Mouse (Mus musculus) embryonic facial prominence, embryonic 14.5 days (tissue): ENCODE data around the gene Lmbr1l. TPM values are rescaled to one million over a fixed set of nuclear protein-coding genes. Genes with fewer than 3 reads are reported as not detected.

Experiments used
- ATAC-seq: fragments of 200-750 bp; cut with Nextera tagmentation; 2 replicates; pipeline ENCODE4 v1.8.0; 2017; ENCODE audit warnings: low read depth, moderate number of reproducible peaks, moderate TSS enrichment
- DNase-seq: peaks from one replicate; pipeline ENCODE4 v3.0.0-alpha.2; 2015; ENCODE audit warnings: low spot score
- H3K27ac ChIP-seq: fragments of 300-500 bp; sonication (generic); replicated peaks from 2 replicates; pipeline ENCODE4 v1.5.1; 2014; ENCODE audit warnings: low read depth, mild to moderate bottlenecking, low read length, moderate library complexity
- H3K27me3 ChIP-seq: fragments of 300-500 bp; sonication (generic); replicated peaks from 2 replicates; pipeline ENCODE4 v1.6.1; 2014; ENCODE audit warnings: low read length; ENCODE audit not compliant: control insufficient read depth, insufficient read depth
- H3K36me3 ChIP-seq: fragments of 300-500 bp; sonication (generic); 2 replicates; pipeline ENCODE4 v1.6.1; 2014; ENCODE audit warnings: low read length, mixed read lengths; ENCODE audit not compliant: control insufficient read depth, insufficient read depth
- H3K4me1 ChIP-seq: fragments of 300-500 bp; sonication (generic); 2 replicates; pipeline ENCODE4 v1.6.1; 2014; ENCODE audit warnings: antibody characterized with exemption, low read length; ENCODE audit not compliant: control insufficient read depth, insufficient read depth
- H3K4me2 ChIP-seq: fragments of 300-500 bp; sonication (generic); 2 replicates; pipeline ENCODE4 v1.6.1; 2014; ENCODE audit warnings: low read depth, mild to moderate bottlenecking, low read length, moderate library complexity, mixed read lengths
- H3K4me3 ChIP-seq: fragments of 300-500 bp; sonication (generic); 2 replicates; pipeline ENCODE4 v1.5.1; 2014; ENCODE audit warnings: low read depth, mild to moderate bottlenecking, low read length
- H3K9ac ChIP-seq: fragments of 300-500 bp; sonication (generic); 2 replicates; pipeline ENCODE4 v1.6.1; 2014; ENCODE audit warnings: low read depth, mild to moderate bottlenecking, low read length, moderate library complexity, mixed read lengths
- H3K9me3 ChIP-seq: fragments of 300-500 bp; sonication (generic); 2 replicates; pipeline ENCODE4 v1.6.1; 2016; ENCODE audit warnings: low read length; ENCODE audit not compliant: control insufficient read depth
- WGBS: fragments of 180-500 bp; shearing (Covaris S2); extraction: QIAGEN DNeasy Blood & Tissue Kit; methylation state at CpG from one replicate; pipeline ENCODE4 v1.1.7; 2014; 5-methylcytosine and 5-hydroxymethylcytosine counted together
- polyA plus RNA-seq: library from polyadenylated mRNA; unstranded; fragments of >200 nt; fragmentation: Nextera tagmentation; extraction: Ambion mirVana; gene quantifications from 2 replicates; pipeline ENCODE4 v1.2.1, GENCODE M21; 2014

The Lmbr1l gene
- polyA plus RNA-seq, 1 experiment from 2014 or later: 3.9 TPM

- no peaks in the 10 kb centered on the region for H3K4me1 ChIP-seq
- H3K36me3 ChIP-seq: no peaks in the 10 kb centered on the region
- peak overlapping the region; percentile 50 for H3K27ac ChIP-seq
- no peak overlapping the region for H3K4me3 ChIP-seq
- ATAC-seq: no peak
- no peak overlapping the region for H3K9ac ChIP-seq
- peaks cover 17% of the 10 kb centered on the region for H3K27me3 ChIP-seq
- no peak for DNase-seq
- H3K9me3 ChIP-seq: no peaks in the 10 kb centered on the region
- WGBS: 76% methylated on average over 7 of the region's 7 CpGs
- no peak overlapping the region for H3K4me2 ChIP-seq
Observed at GRCm38 (mm10) chr15:98887526-98887925, 30.5 kb downstream of the Lmbr1l start.

- Histone ChIP-seq H3K9ac (no peak overlapping the region), H3K4me3 (no peak overlapping the region), H3K27ac (peak overlapping the region; percentile 50; the same call in 1 of the 2 replicates), H3K4me1 (no peaks in the 10 kb centered on the region), H3K27me3 (peaks cover 11% of the 10 kb centered on the region), H3K4me2 (no peak overlapping the region), H3K9me3 (no peaks in the 10 kb centered on the region), H3K36me3 (no peaks in the 10 kb centered on the region)
- 54% methylated on average over 8 of the region's 8 CpGs for WGBS
- ATAC-seq: peak; percentile 70; the same call in 1 of the 2 replicates
- peak; percentile 61 for DNase-seq
Observed at GRCm38 (mm10) chr15:98886667-98887387, 31.2 kb downstream of the Lmbr1l start.

GRCm38 (mm10) chr15:98884106-98884505 lies 33.9 kb downstream of the Lmbr1l start:
- no peaks in the 10 kb centered on the region for H3K9me3 ChIP-seq
- H3K9ac ChIP-seq: no peak overlapping the region
- no peak overlapping the region for H3K4me2 ChIP-seq
- 75% methylated on average over 1 of the region's 1 CpGs for WGBS
- no peaks in the 10 kb centered on the region for H3K27me3 ChIP-seq
- no peak for ATAC-seq
- H3K4me1 ChIP-seq: peaks cover 8% of the 10 kb centered on the region; the same call in 1 of the 2 replicates
- H3K36me3 ChIP-seq: no peaks in the 10 kb centered on the region
- no peak overlapping the region for H3K27ac ChIP-seq
- no peak overlapping the region for H3K4me3 ChIP-seq
- DNase-seq: no peak

- H3K36me3 ChIP-seq: no peaks in the 10 kb centered on the region
- H3K4me2 ChIP-seq: no peak overlapping the region
- peaks cover 8% of the 10 kb centered on the region; the same call in 1 of the 2 replicates for H3K4me1 ChIP-seq
- ATAC-seq (no peak), DNase-seq (no peak)
- H3K27ac ChIP-seq: no peak overlapping the region
- no peak overlapping the region for H3K9ac ChIP-seq
- H3K27me3 ChIP-seq: no peaks in the 10 kb centered on the region
- no peaks in the 10 kb centered on the region for H3K9me3 ChIP-seq
- no peak overlapping the region for H3K4me3 ChIP-seq
Observed at GRCm38 (mm10) chr15:98883661-98884060, 34.4 kb downstream of the Lmbr1l start.

GRCm38 (mm10) chr15:98881656-98882008 lies 36.4 kb downstream of the Lmbr1l start:
- no peaks in the 10 kb centered on the region for H3K36me3 ChIP-seq
- peak overlapping the region; percentile 67 for H3K4me3 ChIP-seq
- H3K4me2 ChIP-seq: peak overlapping the region; percentile 72; the same call in 1 of the 2 replicates
- H3K27ac ChIP-seq: peak overlapping the region; percentile 84
- no peaks in the 10 kb centered on the region for H3K9me3 ChIP-seq
- no peaks in the 10 kb centered on the region for H3K27me3 ChIP-seq
- WGBS: 6% methylated on average over 5 of the region's 5 CpGs
- peaks cover 8% of the 10 kb centered on the region; the same call in 1 of the 2 replicates for H3K4me1 ChIP-seq
- ATAC-seq: peak; percentile 8; the same call in 1 of the 2 replicates
- no peak for DNase-seq
- no peak overlapping the region; the same call in none of the 2 replicates for H3K9ac ChIP-seq

- 0% methylated on average over 44 of the region's 48 CpGs for WGBS
- Histone ChIP-seq H3K4me3 (peak overlapping the region; percentile 67), H3K27ac (peak overlapping the region; percentile 84), H3K4me1 (peaks cover 8% of the 10 kb centered on the region; the same call in 1 of the 2 replicates), H3K36me3 (no peaks in the 10 kb centered on the region), H3K9me3 (no peaks in the 10 kb centered on the region), H3K9ac (peak overlapping the region; percentile 68), H3K4me2 (peak overlapping the region; percentile 72), H3K27me3 (no peaks in the 10 kb centered on the region)
- ATAC-seq: peak; percentile 96
- DNase-seq: peak; percentile 99
Observed at GRCm38 (mm10) chr15:98880978-98881655, 36.9 kb downstream of the Lmbr1l start.

- H3K36me3 ChIP-seq: no peaks in the 10 kb centered on the region
- H3K9me3 ChIP-seq: no peaks in the 10 kb centered on the region
- H3K4me3 ChIP-seq: no peak overlapping the region
- H3K4me1 ChIP-seq: peaks cover 8% of the 10 kb centered on the region; the same call in 1 of the 2 replicates
- WGBS: 16% methylated on average over 3 of the region's 3 CpGs
- no peaks in the 10 kb centered on the region for H3K27me3 ChIP-seq
- H3K27ac ChIP-seq: no peak overlapping the region
- ATAC-seq (no peak), DNase-seq (peak; percentile 89)
- H3K9ac ChIP-seq: no peak overlapping the region
- H3K4me2 ChIP-seq: no peak overlapping the region
Observed at GRCm38 (mm10) chr15:98877331-98877730, 40.7 kb downstream of the Lmbr1l start.

GRCm38 (mm10) chr15:98871916-98872888 lies 45.8 kb downstream of the Lmbr1l start:
- DNase-seq: peak; percentile 99
- Histone ChIP-seq H3K36me3 (no peaks in the 10 kb centered on the region), H3K4me2 (peak overlapping the region; percentile 98), H3K4me3 (peak overlapping the region; percentile 96), H3K9ac (peak overlapping the region; percentile 96), H3K9me3 (no peaks in the 10 kb centered on the region), H3K27me3 (no peaks in the 10 kb centered on the region), H3K27ac (peak overlapping the region; percentile 99), H3K4me1 (peaks cover 21% of the 10 kb centered on the region)
- under 1% methylated on average over 49 of the region's 51 CpGs for WGBS
- ATAC-seq: peak; percentile 87
